Mouse (Mus musculus) cerebral cortex, adult 2 months (tissue): ENCODE results near the gene Fst.

Experiments used
- WGBS: fragments of 180-500 bp; shearing (Covaris S2); methylation state at CpG from one replicate; pipeline ENCODE4 v1.1.7; 2018; 5-methylcytosine and 5-hydroxymethylcytosine counted together

Fst gene

DNA sequence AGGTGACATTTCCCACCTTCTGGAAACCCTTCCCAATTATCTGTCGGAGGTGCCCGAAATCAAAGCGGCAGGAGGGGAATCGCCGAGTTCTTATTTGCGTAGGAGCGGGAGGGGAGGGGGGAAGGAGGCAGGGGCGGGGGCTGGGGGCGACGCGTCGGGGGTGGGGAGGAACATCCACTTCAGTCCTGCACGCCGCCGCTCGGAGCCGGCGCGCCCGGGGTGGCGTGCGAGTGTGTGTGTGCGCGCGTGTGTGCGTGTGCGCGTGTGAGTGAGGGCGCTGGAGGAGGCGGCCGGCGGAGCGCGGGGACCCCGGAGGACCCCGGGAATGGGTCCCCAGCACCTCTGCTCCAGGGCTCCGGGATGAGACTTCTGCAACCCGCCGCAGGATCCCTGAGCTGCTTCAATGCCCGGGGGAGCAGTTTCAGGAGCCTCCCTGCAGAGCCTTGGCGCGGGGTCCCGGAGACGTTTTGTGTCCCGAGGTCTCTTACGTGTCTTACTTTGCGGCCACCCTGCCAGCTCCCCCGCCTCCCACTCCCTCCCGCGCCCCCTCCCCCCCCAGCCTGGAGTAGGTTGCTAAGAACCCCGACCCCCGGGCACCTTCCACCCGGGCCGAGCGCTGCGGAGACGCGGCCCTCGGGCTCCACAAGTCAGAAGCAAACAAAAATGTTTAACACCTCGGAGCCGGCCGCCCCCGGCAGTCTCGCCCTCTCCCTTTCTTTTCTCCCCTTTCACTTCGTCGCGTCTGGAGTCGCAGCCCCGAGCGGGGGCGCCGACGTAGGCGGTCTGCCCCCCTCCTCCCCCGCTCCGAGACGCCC lies at the start of gene Fst:
Gene Fst (minus strand): TSS at position 66 of the 815 bp plus-strand sequence.
- under 1% methylated on average over 75 of the region's 77 CpGs for WGBS

DNA sequence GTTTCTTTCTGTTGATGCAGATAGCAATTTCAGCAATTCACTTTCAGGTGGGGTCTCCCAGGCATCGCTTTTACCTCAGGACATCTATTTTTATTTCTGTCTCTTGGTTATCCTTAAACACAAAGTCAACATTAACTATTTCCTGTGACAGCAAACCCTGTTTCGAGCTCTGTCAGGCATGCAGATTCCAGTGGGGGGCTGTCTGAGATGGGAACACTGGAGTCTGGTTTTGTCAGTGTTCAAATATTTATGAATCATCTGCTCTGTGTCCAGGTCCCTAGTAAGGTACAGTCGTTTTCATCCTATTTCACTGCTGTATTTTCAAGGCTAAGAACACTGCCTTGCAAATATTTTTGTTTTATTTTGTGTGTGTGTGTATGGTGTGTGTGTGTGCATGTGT lies 35.1 kb upstream of the Fst start:
- 78% methylated on average over 3 of the region's 3 CpGs for WGBS

DNA sequence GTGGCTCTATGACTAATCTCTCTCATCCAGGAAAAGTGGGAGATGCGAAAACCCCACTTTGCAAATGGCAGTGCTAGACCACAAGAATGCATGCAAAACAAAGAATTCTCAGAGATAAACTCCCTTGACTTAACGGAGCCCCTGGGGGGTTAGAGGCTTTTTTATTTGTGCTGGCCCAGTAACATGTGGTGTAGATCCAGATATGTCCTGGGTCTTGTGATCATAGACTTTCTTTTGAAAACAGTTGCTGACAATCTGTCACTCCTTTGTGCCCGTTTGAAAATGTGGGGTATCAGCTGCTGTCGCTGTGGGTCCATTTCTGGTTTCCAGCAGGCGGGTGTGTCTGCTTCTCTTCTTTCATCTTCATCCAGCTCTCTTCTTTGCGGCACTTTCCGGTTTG lies 29.4 kb upstream of the Fst start:
- 58% methylated on average over 7 of the region's 7 CpGs for WGBS

GRCm38 (mm10) chr13:114478329-114478728 lies 19.6 kb upstream of the Fst start:
- WGBS = 52% methylated on average over 4 of the region's 4 CpGs

DNA sequence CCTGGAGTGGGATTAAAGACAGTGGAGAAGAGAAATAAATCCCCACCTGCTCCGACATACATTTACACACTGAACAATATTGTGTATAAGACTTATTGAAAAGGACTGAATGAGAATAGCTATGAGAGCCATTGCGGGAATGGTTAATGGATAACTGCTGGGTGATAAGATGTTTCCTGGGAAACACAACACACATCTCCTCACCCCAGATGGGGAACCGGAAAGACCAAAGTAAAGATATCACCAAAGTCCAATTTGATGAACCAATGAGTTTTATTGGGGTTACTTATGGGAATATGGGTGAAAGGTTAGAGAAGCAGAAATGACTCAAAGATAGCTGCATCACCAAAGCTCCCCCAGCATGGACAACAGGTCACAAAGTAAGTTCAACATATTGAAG lies 11.2 kb upstream of the Fst start:
- 95% methylated on average over 3 of the region's 3 CpGs for WGBS

DNA sequence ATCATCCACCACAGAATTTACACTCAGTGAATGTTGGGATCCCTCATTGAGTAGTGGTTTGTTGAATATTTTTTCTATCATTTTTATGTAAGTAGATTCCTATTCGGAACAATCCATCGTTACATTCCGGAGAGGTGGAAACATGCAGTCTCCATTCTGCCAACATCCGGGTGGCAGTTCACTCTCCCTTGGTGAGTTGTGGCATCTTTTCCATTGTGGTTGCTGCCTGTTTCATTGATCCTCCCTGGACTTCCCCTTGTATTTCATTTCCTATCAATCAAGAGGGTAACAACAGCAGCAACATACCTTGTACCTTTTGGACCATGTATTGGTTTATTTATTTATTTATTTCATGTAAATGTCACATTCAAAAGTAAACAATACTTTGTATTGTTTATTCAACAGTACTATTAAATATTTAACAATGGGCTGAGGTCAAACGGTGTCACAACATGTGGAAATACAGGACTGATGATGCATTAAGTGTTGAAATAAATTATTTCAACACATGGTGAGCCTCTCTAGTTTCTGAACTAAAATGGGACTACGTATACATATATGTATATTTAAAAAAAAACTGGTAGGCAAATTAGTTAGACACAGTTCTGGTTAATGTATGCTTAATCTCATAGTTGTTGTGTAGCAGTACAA lies 7.6 kb upstream of the Fst start:
- 92% methylated on average over 6 of the region's 6 CpGs for WGBS

- 65% methylated on average over 1 of the region's 1 CpGs for WGBS
Observed at GRCm38 (mm10) chr13:114465387-114465786, 6.6 kb upstream of the Fst start.

- WGBS = 88% methylated on average over 3 of the region's 3 CpGs
Observed at GRCm38 (mm10) chr13:114464824-114465223, 6.1 kb upstream of the Fst start.

GRCm38 (mm10) chr13:114462548-114463408 lies 4.0 kb upstream of the Fst start:
- WGBS = 88% methylated on average over 8 of the region's 8 CpGs

GRCm38 (mm10) chr13:114460306-114460892 lies 1.6 kb upstream of the Fst start:
- whole genome bisulfite sequencing = 5% methylated on average over 29 of the region's 29 CpGs

DNA sequence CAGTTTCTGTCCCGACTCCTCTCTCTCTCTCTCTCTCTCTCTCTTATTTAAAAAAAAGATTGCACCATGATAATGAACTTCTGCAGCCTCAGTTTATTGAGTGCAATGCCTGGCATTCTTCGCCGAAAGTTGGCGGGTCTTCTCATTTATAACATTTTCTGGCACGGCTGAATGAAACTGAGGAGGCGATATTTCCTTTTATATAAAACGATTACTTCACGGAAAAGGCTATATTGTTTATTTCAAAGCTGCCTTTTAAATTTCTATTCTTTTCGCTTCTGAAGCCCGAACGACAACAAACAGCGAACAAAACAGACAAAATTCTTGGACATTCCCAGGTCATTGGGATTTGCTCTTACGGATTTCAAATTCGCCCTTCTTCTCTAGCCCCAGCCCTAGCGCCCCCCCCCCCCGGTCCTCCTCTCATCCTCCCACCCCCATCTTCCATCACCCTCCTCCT lies 980 bp upstream of the Fst start:
- WGBS = 1% methylated on average over 16 of the region's 16 CpGs

DNA sequence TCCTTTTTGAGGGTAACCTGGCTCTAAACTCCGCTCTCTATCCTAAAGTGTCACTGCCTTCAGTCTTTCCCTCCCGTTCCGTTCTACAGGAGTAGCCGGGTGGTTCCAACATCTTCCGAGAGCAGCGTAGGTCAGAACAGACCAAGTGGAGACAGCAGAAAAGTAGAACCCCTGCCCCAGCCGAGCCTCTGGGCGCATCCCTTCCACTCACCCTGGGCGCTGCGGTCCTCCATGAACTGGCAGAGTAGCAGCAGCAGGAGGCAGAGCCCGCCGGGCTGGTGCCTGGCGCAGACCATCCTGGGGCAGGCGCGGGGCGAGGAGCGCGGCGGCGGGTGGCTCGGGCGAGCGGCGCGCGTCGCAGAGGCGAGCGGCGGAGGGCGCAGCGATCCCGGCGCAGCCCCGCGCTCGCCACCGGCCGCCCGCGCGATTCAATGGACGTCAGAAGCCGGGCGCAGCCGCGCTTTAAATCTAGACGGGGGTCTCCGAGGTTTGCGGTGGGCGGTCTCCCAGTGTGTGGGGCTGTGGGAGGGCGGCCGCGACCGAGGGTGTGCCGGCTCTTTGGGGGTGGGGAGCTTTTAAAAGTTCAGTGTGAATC lies 363 bp downstream of the Fst start:
- under 1% methylated on average over 56 of the region's 56 CpGs for WGBS

DNA sequence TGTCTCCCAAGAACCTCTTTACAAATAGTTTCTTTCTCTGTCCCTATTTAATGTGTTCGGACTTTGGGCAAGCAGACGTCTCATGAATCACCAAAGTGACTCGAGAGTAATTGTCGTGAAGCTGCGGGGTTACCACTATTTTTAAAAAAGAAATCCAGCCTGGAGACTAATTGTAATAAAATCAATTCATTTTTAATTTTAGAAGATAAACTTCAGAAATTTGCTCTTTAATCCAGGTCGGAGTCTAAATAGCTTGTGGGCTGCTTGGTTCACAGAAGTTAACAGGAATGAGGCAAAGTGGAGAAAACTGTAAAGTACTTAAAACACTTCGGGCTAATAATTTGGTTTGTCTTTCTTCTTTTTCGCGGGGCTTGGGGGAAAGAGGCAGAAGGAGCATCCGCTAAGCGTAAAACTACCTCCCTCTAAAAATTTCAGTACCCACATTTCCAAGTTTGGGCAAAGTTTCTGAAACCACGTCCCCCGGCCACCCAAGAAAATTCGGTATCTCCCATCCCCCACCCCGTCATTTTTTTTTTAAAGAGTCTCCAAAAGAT lies 1.1 kb downstream of the Fst start:
- 3% methylated on average over 15 of the region's 15 CpGs for WGBS

DNA sequence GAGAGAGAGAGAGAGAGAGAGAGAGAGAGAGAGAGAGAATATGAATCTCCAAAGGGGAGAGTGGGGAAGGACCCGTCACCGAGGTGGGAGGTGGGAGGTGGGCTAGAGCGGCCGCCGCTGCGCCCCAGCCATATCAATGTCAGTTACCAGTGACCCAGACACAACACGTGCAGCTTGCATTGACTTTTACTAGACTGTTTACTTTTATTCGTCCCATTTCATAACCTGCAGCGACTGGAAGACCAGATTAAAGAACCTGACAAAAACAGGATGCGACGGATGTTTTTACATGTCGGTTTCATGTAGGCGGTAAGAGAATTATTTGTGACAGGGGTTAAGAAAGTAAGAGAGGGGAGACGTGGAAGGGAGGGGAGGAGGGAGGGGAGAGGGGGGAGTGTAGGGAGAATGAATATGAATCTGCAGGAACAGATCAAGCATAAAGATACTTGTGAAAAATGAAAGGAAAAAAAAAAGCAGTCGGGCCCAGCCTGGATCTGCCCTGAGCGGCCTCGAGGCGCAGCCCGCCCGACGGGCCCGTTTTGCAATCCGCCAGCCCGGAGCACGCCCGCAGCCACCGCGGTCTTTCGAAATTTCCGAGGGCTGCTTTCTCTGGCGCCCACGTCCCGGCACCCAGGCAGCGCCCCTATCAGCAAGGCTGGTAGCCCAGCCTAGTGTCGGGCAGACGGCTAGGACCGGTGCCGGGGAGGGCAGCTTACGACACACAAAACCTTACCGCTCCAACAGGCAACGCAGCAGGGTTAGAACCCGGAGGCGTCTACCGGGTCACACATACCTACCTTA lies 1.8 kb downstream of the Fst start:
- 3% methylated on average over 44 of the region's 44 CpGs for WGBS

DNA sequence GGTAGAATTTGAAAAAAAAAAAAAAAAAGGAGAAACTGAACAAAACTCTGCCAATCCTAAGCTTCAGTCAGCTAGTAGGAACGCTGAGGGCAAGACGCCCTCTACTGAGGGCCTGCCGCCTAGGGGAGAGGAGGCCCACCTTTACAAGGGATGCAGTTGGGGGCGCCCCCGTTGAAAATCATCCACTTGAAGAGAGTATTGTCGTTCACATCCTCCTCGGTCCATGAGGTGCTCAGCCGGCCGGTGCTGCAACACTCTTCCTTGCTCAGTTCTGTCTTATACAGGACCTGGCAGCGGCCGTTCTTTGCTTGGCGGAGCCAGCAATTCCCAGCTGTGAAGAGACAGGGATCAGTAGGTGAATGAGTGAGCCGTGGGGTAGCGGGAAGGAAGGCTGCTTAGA lies 2.5 kb downstream of the Fst start:
- 4% methylated on average over 14 of the region's 14 CpGs for WGBS

DNA sequence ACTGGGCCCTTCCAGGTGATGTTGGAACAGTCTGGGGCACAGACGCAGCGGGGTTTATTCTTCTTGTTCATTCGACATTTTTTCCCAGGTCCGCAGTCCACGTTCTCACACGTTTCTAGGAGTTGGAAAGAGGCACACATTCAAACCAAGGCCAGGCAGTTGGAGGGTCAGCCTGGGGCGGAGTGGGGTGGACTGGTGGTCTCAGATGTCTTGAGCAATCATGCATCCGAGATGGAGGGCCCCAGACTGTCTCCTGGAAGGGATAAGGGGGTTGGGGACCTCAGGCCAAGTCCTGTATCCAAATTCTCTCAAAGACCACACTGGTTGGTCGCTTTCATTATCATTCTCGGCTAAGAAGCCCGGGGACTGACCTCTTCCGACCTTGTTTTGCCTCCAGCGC lies 3.0 kb downstream of the Fst start:
- WGBS = 45% methylated on average over 13 of the region's 13 CpGs

GRCm38 (mm10) chr13:114447213-114447612 lies 11.5 kb downstream of the Fst start:
- WGBS = 81% methylated on average over 2 of the region's 2 CpGs

- WGBS = 52% methylated on average over 5 of the region's 5 CpGs
Observed at GRCm38 (mm10) chr13:114432491-114432890, 26.3 kb downstream of the Fst start.

DNA sequence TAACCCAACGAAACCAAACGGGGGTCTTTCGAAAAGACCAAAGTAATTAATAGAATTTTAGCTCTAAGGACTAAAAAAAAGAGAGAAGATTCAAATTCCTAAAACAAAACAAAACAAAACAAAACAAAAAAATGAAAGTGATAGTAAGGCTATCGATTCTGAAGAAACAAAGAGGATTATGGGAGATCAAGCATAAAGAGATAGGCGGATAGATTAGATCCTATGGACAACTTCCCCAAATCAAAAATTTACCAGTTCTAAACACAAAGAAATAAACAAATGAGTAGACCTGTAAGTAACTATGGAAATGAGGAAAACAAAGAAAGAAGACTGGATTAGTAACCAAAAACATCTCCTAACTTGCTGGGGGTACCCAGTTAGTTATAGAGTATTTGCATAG lies 33.5 kb downstream of the Fst start:
- WGBS = 94% methylated on average over 5 of the region's 5 CpGs

- 85% methylated on average over 8 of the region's 8 CpGs for WGBS
Observed at GRCm38 (mm10) chr13:114420235-114420634, 38.5 kb downstream of the Fst start.
